Mouse (Mus musculus) embryonic facial prominence, embryonic 11.5 days (tissue): ENCODE results near the gene Lag3. TPM values are rescaled to one million over a fixed set of nuclear protein-coding genes. Genes with fewer than 3 reads are reported as not detected.

Source experiments
- ATAC-seq: fragments of 200-750 bp; cut with Nextera tagmentation; replicated peaks from 2 replicates; pipeline ENCODE4 v1.8.0; 2017; ENCODE audit warnings: low read depth; ENCODE audit not compliant: insufficient number of reproducible peaks, low FRiP score, low TSS enrichment
- DNase-seq: peaks from one replicate; pipeline ENCODE4 v3.0.0-alpha.2; 2015; ENCODE audit warnings: low spot score
- H3K27ac ChIP-seq: fragments of 300-500 bp; sonication (generic); replicated peaks from 2 replicates; pipeline ENCODE4 v1.5.1; 2014; ENCODE audit warnings: mild to moderate bottlenecking, low read depth, low read length, control low read depth
- H3K27me3 ChIP-seq: fragments of 300-500 bp; sonication (generic); 2 replicates; pipeline ENCODE4 v1.6.1; 2014; ENCODE audit warnings: mild to moderate bottlenecking, low read length, moderate library complexity, mixed read lengths; ENCODE audit not compliant: control insufficient read depth, insufficient read depth
- H3K36me3 ChIP-seq: fragments of 300-500 bp; sonication (generic); replicated peaks from 2 replicates; pipeline ENCODE4 v1.6.1; 2014; ENCODE audit warnings: low read depth, mild to moderate bottlenecking, low read length, moderate library complexity, mixed read lengths; ENCODE audit not compliant: control insufficient read depth, insufficient read depth
- H3K4me1 ChIP-seq: fragments of 300-500 bp; sonication (generic); 2 replicates; pipeline ENCODE4 v1.6.1; 2014; ENCODE audit warnings: low read length, mixed read lengths; ENCODE audit not compliant: control insufficient read depth, insufficient read depth
- H3K4me2 ChIP-seq: fragments of 300-500 bp; sonication (generic); 2 replicates; pipeline ENCODE4 v1.6.1; 2014; ENCODE audit warnings: low read depth, mild to moderate bottlenecking, control low read depth, low read length, moderate library complexity
- H3K4me3 ChIP-seq: fragments of 300-500 bp; sonication (generic); 2 replicates; pipeline ENCODE4 v1.5.1; 2014; ENCODE audit warnings: low read depth, low read length, control low read depth
- H3K9ac ChIP-seq: fragments of 300-500 bp; sonication (generic); replicated peaks from 2 replicates; pipeline ENCODE4 v1.6.1; 2014; ENCODE audit warnings: mild to moderate bottlenecking, control low read depth, low read length
- H3K9me3 ChIP-seq: fragments of 300-500 bp; sonication (generic); replicated peaks from 2 replicates; pipeline ENCODE4 v1.6.1; 2016; ENCODE audit warnings: mild to moderate bottlenecking, low read length, inconsistent platforms, mixed read lengths; ENCODE audit not compliant: control insufficient read depth
- WGBS: fragments of 180-500 bp; shearing (Covaris S2); extraction: QIAGEN DNeasy Blood & Tissue Kit; methylation state at CpG from one replicate; pipeline ENCODE4 v1.1.7; 2014; 5-methylcytosine and 5-hydroxymethylcytosine counted together
- polyA plus RNA-seq: library from polyadenylated mRNA; unstranded; fragments of >200 nt; fragmentation: Nextera tagmentation; extraction: Ambion mirVana; gene quantifications from 2 replicates; pipeline ENCODE4 v1.2.1, GENCODE M21; 2014

Gene Lag3
- polyA plus RNA-seq, 1 experiment from 2014 or later: 1.7 TPM

- Histone ChIP-seq H3K4me2 (peak overlapping the region; percentile 95), H3K9ac (peak overlapping the region; percentile 98), H3K9me3 (no peaks in the 10 kb centered on the region), H3K4me1 (peaks cover 6% of the 10 kb centered on the region), H3K36me3 (peaks cover 5% of the 10 kb centered on the region; the same call in 1 of the 2 replicates), H3K27ac (peak overlapping the region; percentile 100), H3K27me3 (no peaks in the 10 kb centered on the region), H3K4me3 (peak overlapping the region; percentile 92)
- 13% methylated on average over 7 of the region's 7 CpGs for WGBS
- no peak for DNase-seq
- no peak for ATAC-seq
These were observed 6.8 kb upstream of the Lag3 start for GRCm38 (mm10) chr6:124918331-124918690.

- Histone ChIP-seq H3K9ac (peak overlapping the region; percentile 98), H3K4me1 (peaks cover 6% of the 10 kb centered on the region), H3K27me3 (no peaks in the 10 kb centered on the region), H3K4me2 (peak overlapping the region; percentile 95), H3K4me3 (peak overlapping the region; percentile 92), H3K9me3 (no peaks in the 10 kb centered on the region), H3K36me3 (peaks cover 5% of the 10 kb centered on the region; the same call in 1 of the 2 replicates), H3K27ac (peak overlapping the region; percentile 100)
- DNase-seq (peak; percentile 96), ATAC-seq (peak; percentile 70)
- 0% methylated on average over 42 of the region's 89 CpGs for WGBS
These were observed 6.2 kb upstream of the Lag3 start for GRCm38 (mm10) chr6:124917518-124918330.

GRCm38 (mm10) chr6:124916695-124917517, 5.4 kb upstream of the Lag3 start:
- DNase-seq (peak; percentile 91), ATAC-seq (peak; percentile 56)
- Histone ChIP-seq H3K4me1 (peaks cover 6% of the 10 kb centered on the region), H3K4me2 (peak overlapping the region; percentile 95), H3K4me3 (peak overlapping the region; percentile 92), H3K27me3 (no peaks in the 10 kb centered on the region), H3K27ac (peak overlapping the region; percentile 100), H3K9ac (peak overlapping the region; percentile 98), H3K36me3 (peaks cover 5% of the 10 kb centered on the region; the same call in 1 of the 2 replicates), H3K9me3 (no peaks in the 10 kb centered on the region)
- WGBS: 1% methylated on average over 46 of the region's 67 CpGs

GRCm38 (mm10) chr6:124915942-124916694, 4.6 kb upstream of the Lag3 start:
- H3K27me3 ChIP-seq: no peaks in the 10 kb centered on the region
- H3K36me3 ChIP-seq: peaks cover 5% of the 10 kb centered on the region; the same call in 1 of the 2 replicates
- peak overlapping the region; percentile 98 for H3K9ac ChIP-seq
- WGBS: 3% methylated on average over 12 of the region's 12 CpGs
- peaks cover 6% of the 10 kb centered on the region for H3K4me1 ChIP-seq
- H3K9me3 ChIP-seq: no peaks in the 10 kb centered on the region
- ATAC-seq: no peak
- DNase-seq: no peak
- H3K4me3 ChIP-seq: peak overlapping the region; percentile 92
- H3K4me2 ChIP-seq: peak overlapping the region; percentile 95
- no peak overlapping the region; the same call in 1 of the 2 replicates for H3K27ac ChIP-seq

- no peak for ATAC-seq
- no peaks in the 10 kb centered on the region for H3K27me3 ChIP-seq
- peak overlapping the region; percentile 47 for H3K27ac ChIP-seq
- WGBS: 18% methylated on average over 21 of the region's 22 CpGs
- H3K9ac ChIP-seq: peak overlapping the region; percentile 98
- H3K4me3 ChIP-seq: peak overlapping the region; percentile 92
- DNase-seq: no peak
- H3K9me3 ChIP-seq: no peaks in the 10 kb centered on the region
- peaks cover 5% of the 10 kb centered on the region; the same call in 1 of the 2 replicates for H3K36me3 ChIP-seq
- peaks cover 6% of the 10 kb centered on the region for H3K4me1 ChIP-seq
- peak overlapping the region; percentile 95 for H3K4me2 ChIP-seq
These were observed 3.8 kb upstream of the Lag3 start for GRCm38 (mm10) chr6:124915160-124915941.

GRCm38 (mm10) chr6:124914511-124914910, 3.0 kb upstream of the Lag3 start:
- DNase-seq: no peak
- H3K36me3 ChIP-seq: peaks cover 5% of the 10 kb centered on the region; the same call in 1 of the 2 replicates
- no peak overlapping the region; the same call in 1 of the 2 replicates for H3K4me2 ChIP-seq
- no peak overlapping the region for H3K27ac ChIP-seq
- no peak overlapping the region for H3K4me3 ChIP-seq
- no peaks in the 10 kb centered on the region for H3K27me3 ChIP-seq
- no peak overlapping the region; the same call in 1 of the 2 replicates for H3K9ac ChIP-seq
- WGBS: 87% methylated on average over 6 of the region's 7 CpGs
- no peak for ATAC-seq
- no peaks in the 10 kb centered on the region for H3K9me3 ChIP-seq
- peaks cover 6% of the 10 kb centered on the region for H3K4me1 ChIP-seq

- Histone ChIP-seq H3K27me3 (no peaks in the 10 kb centered on the region), H3K36me3 (peaks cover 5% of the 10 kb centered on the region; the same call in 1 of the 2 replicates), H3K4me3 (no peak overlapping the region), H3K4me2 (no peak overlapping the region), H3K27ac (no peak overlapping the region), H3K9ac (no peak overlapping the region), H3K9me3 (no peaks in the 10 kb centered on the region), H3K4me1 (peaks cover 6% of the 10 kb centered on the region)
- ATAC-seq (no peak), DNase-seq (no peak)
- WGBS: 60% methylated on average over 14 of the region's 14 CpGs
These were observed 2.3 kb upstream of the Lag3 start for GRCm38 (mm10) chr6:124913721-124914285.
